Mouse (Mus musculus) liver, adult 2 months (tissue): ENCODE results near the gene Ankrd34a.

Experiments used
- CTCF ChIP-seq: fragments of 200-500 bp; IDR thresholded peaks from 2 replicates; pipeline ENCODE4 v1.5.1; 2011; ENCODE audit warnings: low read depth, low read length, control low read depth
- POLR2A ChIP-seq: fragments of 200-500 bp; IDR thresholded peaks from 2 replicates; pipeline ENCODE4 v1.6.1; 2011; ENCODE audit warnings: low read length, control low read depth; ENCODE audit not compliant: insufficient read depth; ENCODE audit errors: extremely low read depth

DNA sequence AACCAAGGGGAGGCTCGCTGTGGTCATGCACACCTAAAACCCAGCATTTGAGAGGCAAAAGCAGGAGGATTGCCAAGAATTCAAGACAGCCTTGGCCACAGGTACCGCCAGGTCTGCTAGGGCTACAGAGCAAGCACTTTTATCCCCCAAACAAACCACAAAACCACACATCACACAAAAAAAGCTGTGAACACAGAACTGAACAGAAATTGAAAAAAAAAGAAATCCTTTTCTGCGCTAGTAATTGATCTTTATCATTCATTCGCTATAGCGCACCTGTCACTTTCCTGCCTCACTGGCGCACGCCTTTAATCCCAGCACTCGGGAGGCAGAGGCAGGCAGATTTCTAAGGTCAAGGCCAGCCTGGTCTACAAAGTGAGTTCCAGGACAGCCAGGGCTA is 33.2 kb upstream of the Ankrd34a start:
- TF ChIP-seq POLR2A = no peak
- TF ChIP-seq CTCF = no peak
